Comparison of ENCODE assay signal across 43 mouse cellular contexts in the genomic region with DNA sequence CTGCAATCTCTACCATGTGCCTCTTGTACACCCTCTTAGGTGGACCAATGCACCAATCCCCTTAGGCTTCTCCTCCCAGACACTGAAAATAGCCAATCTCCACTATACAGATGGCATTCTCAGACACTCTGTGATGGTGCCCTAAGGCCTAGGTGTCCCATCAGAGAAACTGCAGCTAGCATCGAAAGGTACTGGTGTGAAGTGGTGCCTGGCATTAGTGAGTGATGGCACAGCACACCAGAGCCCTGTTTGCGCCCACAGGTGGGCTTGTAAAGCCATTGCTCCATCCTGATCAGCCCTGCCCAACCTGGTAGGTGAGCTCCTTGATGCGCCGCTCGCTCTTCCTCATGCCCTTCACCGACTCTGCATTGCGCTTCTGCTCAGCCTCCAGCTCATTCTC. TPM values are rescaled to one million over a fixed set of nuclear protein-coding genes. Genes with fewer than 3 reads are reported as not detected.
"Had no signal": no experiment of that assay in that cellular context is flagged by ENCODE, and none has a peak within 500 bp of the region (broad histone marks: within the 10 kb centered on the region; RNA-seq: fewer than 3 reads in every experiment).

No protein-coding gene starts in this region.

- H3K27me3 ChIP-seq: heart, embryonic 12.5 days; heart, embryonic 15.5 days; hindbrain, embryonic 15.5 days; intestine, embryonic 15.5 days; kidney, embryonic 15.5 days had no signal

- DNase-seq: heart, postnatal 14 days; heart, postnatal 36 days; kidney, adult 11 months; kidney, adult 18-20 months; kidney, adult 2 months; kidney, adult 8-10 months; kidney, adult 9 months; kidney, postnatal 10 days; kidney, postnatal 14 days; kidney, postnatal 25 days; kidney, postnatal 36 days; kidney, postnatal 4 days; layer of hippocampus, adult 9-11 months; layer of hippocampus, postnatal 36 days had no signal

- H3K36me3 ChIP-seq: hindbrain, embryonic 10.5 days; hindbrain, embryonic 12.5 days; hindbrain, embryonic 13.5 days; hindbrain, embryonic 15.5 days; intestine, embryonic 15.5 days; kidney, embryonic 15.5 days had no signal

- H3K4me2 ChIP-seq: heart, embryonic 11.5 days; heart, embryonic 12.5 days; heart, embryonic 13.5 days; heart, embryonic 15.5 days; hindbrain, embryonic 12.5 days; hindbrain, embryonic 13.5 days; hindbrain, embryonic 14.5 days; hindbrain, embryonic 15.5 days; intestine, embryonic 15.5 days; kidney, embryonic 15.5 days had no signal

- H3K27ac ChIP-seq: heart, embryonic 10.5 days; heart, embryonic 13.5 days; heart, embryonic 15.5 days; hindbrain, embryonic 10.5 days; hindbrain, embryonic 12.5 days; hindbrain, embryonic 13.5 days; hindbrain, embryonic 14.5 days; hindbrain, embryonic 15.5 days; hindbrain, postnatal 0 days; intestine, embryonic 15.5 days; kidney, embryonic 15.5 days; kidney, postnatal 0 days; layer of hippocampus, adult 2 months; left cerebral cortex, adult 2 months had no signal

- H3K9me3 ChIP-seq: heart, embryonic 10.5 days; heart, embryonic 12.5 days; heart, embryonic 13.5 days; heart, embryonic 15.5 days; hindbrain, embryonic 10.5 days; hindbrain, embryonic 12.5 days; hindbrain, embryonic 13.5 days; hindbrain, embryonic 15.5 days; intestine, embryonic 15.5 days; kidney, embryonic 15.5 days had no signal

- H3K9ac ChIP-seq: heart, embryonic 12.5 days; heart, embryonic 15.5 days; hindbrain, embryonic 12.5 days; hindbrain, embryonic 13.5 days; hindbrain, embryonic 14.5 days; hindbrain, embryonic 15.5 days; intestine, embryonic 15.5 days; kidney, embryonic 15.5 days had no signal

- H3K4me1 ChIP-seq: hindbrain, embryonic 10.5 days; hindbrain, embryonic 12.5 days; hindbrain, embryonic 13.5 days; hindbrain, embryonic 15.5 days; intestine, embryonic 15.5 days had no signal

- ATAC-seq: hindbrain, embryonic 16.5 days; hindbrain, postnatal 0 days; inflammation-experienced regulatory T-cells, adult 6 months; intestine, embryonic 15.5 days; intestine, embryonic 16.5 days; intestine, postnatal 0 days had no signal

- H3K4me3 ChIP-seq: heart, embryonic 10.5 days; heart, embryonic 12.5 days; heart, embryonic 13.5 days; heart, embryonic 15.5 days; hindbrain, embryonic 10.5 days; hindbrain, embryonic 12.5 days; hindbrain, embryonic 13.5 days; hindbrain, embryonic 15.5 days; intestine, embryonic 15.5 days; kidney, embryonic 15.5 days; layer of hippocampus, adult 2 months; left cerebral cortex, adult 2 months had no signal

RNA-seq across cellular contexts. Expression of a gene that starts 7.9 kb away (rescaled TPM):
- total RNA-seq: hematopoietic stem cell, adult 5-6 weeks had no signal
- polyA plus RNA-seq: inflammation-experienced regulatory T-cells, adult 6 months had no signal

RNA-seq across cellular contexts. Expression of a gene that starts 11.5 kb away (rescaled TPM):
- total RNA-seq: heart, postnatal 14 days; heart, postnatal 36 days; hematopoietic stem cell, adult 5-6 weeks; hindbrain, postnatal 0 days; layer of hippocampus, adult 18-20 months; layer of hippocampus, adult 2 months; layer of hippocampus, postnatal 10 days; layer of hippocampus, postnatal 14 days; layer of hippocampus, postnatal 36 days; left cerebral cortex, adult 2 months had no signal
- polyA plus RNA-seq: heart, embryonic 10.5 days; heart, embryonic 11.5 days; heart, embryonic 12.5 days; heart, embryonic 13.5 days; heart, embryonic 14.5 days; heart, embryonic 15.5 days; heart, embryonic 16.5 days; hindbrain, embryonic 11.5 days; hindbrain, embryonic 12.5 days; inflammation-experienced regulatory T-cells, adult 6 months; intestine, embryonic 15.5 days; intestine, embryonic 16.5 days; intestine, postnatal 0 days; kidney, adult 2 months; kidney, embryonic 14.5 days; kidney, embryonic 15.5 days; kidney, embryonic 16.5 days had no signal

RNA-seq across cellular contexts. Expression of a gene that starts 18.0 kb away (rescaled TPM):
- total RNA-seq: hematopoietic stem cell, adult 5-6 weeks had no signal
- polyA plus RNA-seq: inflammation-experienced regulatory T-cells, adult 6 months had no signal

RNA-seq across cellular contexts. Expression of a gene that starts 22.8 kb away (rescaled TPM):
- total RNA-seq: hematopoietic stem cell, adult 5-6 weeks had no signal
- polyA plus RNA-seq: inflammation-experienced regulatory T-cells, adult 6 months had no signal
